Comparison of ENCODE assay signal across 26 mouse cellular contexts in the genomic region with DNA sequence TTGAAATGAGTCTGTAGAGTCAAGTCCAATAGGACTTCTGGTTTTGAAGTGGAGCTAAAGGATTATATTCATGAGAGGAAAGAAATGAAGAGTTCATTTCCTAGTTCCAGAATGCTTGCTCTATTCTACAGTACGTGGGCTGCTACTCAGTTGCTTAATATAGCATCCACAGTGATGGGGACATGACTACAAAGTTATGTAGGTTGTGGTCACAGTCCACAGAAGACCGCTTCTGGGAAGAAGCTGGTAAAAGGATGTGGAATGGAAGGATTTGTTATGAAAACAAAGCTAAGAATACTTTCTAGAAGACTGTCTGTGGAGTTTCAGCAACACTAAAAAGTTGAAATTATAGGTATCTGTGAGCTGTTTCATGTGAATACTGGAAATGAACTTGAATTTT.
"Had no signal": no experiment of that assay in that cellular context is flagged by ENCODE, and none has a peak within 500 bp of the region (broad histone marks: within the 10 kb centered on the region; RNA-seq: fewer than 3 reads in every experiment).

No protein-coding gene starts in this region.

- H3K4me3 ChIP-seq: heart, adult 2 months; heart, embryonic 13.5 days; heart, embryonic 15.5 days; hindbrain, embryonic 10.5 days; hindbrain, embryonic 12.5 days; intestine, embryonic 15.5 days; layer of hippocampus, adult 2 months; left cerebral cortex, adult 2 months; limb, embryonic 10.5 days; limb, embryonic 12.5 days; liver, embryonic 13.5 days had no signal

- ATAC-seq: hindbrain, embryonic 16.5 days; inflammation-experienced regulatory T-cells, adult 6 months; intestine, embryonic 15.5 days; intestine, postnatal 0 days had no signal

- DNase-seq: gastrocnemius, postnatal 14 days; gastrocnemius, postnatal 36 days; heart, adult 11 months; heart, adult 2 months; heart, postnatal 14 days; heart, postnatal 36 days; kidney, adult 18-20 months; kidney, adult 8-10 months; kidney, postnatal 10 days; kidney, postnatal 25 days; kidney, postnatal 4 days; liver; liver, embryonic 13.5 days had no signal

- H3K27ac ChIP-seq: heart, adult 2 months; heart, embryonic 13.5 days; heart, embryonic 15.5 days; hindbrain, embryonic 10.5 days; hindbrain, embryonic 12.5 days; hindbrain, embryonic 14.5 days; intestine, embryonic 15.5 days; layer of hippocampus, adult 2 months; left cerebral cortex, adult 2 months; limb, embryonic 10.5 days; limb, embryonic 12.5 days; liver, embryonic 13.5 days had no signal

- H3K4me1 ChIP-seq: heart, embryonic 13.5 days; heart, embryonic 15.5 days; hindbrain, embryonic 10.5 days; hindbrain, embryonic 12.5 days; intestine, embryonic 15.5 days; limb, embryonic 10.5 days; limb, embryonic 12.5 days; liver, embryonic 13.5 days had no signal
